Mouse (Mus musculus) monocyte, adult 59 days (primary cell): ENCODE data around the gene Dytn. TPM values are rescaled to one million over a fixed set of nuclear protein-coding genes. Genes with fewer than 3 reads are reported as not detected.

Source experiments
- total RNA-seq, 2 experiments: library from RNA; stranded (reverse); gene quantifications; one replicate each; pipeline ENCODE4 v1.2.4; 2023

The Dytn gene
- not detected for total RNA-seq

GRCm38 (mm10) chr1:63686827-63687226 is at the start of gene Dytn:
Gene Dytn, minus strand, starts transcription at chr1:63686927.

GRCm38 (mm10) chr1:63730240-63730771 is 43.6 kb upstream of the Dytn start, which contains the start of the genes Mdh1b and Fastkd2:
Gene Mdh1b, minus strand, starts transcription at chr1:63730318.
Gene Fastkd2, plus strand, starts transcription at chr1:63730614.

GRCm38 (mm10) chr1:63615668-63616067 is 71.1 kb downstream of the Dytn start, which contains the start of gene Gm39653:
Gene Gm39653, plus strand, starts transcription at chr1:63615968.

Other genes with a start within 250 kb of the Dytn start
- gene Adam23, start 241.0 kb downstream of the Dytn start, total RNA-seq: 10 to 100 TPM; 13.6 to 18.7 TPM
- gene Gm39653, start 71.0 kb downstream of the Dytn start, total RNA-seq: not detected
- gene Mdh1b, start 43.4 kb upstream of the Dytn start, total RNA-seq: not detected
- 10 to 100 TPM; 16.9 to 17.0 TPM for gene Fastkd2, start 43.7 kb upstream of the Dytn start, total RNA-seq
- not detected for gene 4933402D24Rik, start 82.3 kb upstream of the Dytn start, total RNA-seq